Mouse (Mus musculus) ES-Bruce4 (cell line): ENCODE measurements around the gene Psmd5.

ENCODE experiments used
- CTCF ChIP-seq: IDR thresholded peaks from one replicate; pipeline ENCODE4 v1.8.1; 2011; ENCODE audit warnings: low read depth, low read length
- POLR2A ChIP-seq: IDR thresholded peaks from one replicate; pipeline ENCODE4 v1.8.1; 2011; ENCODE audit warnings: low read length; ENCODE audit not compliant: insufficient read depth

- TF ChIP-seq POLR2A: no peak
- TF ChIP-seq CTCF: no peak
These were observed 22.2 kb upstream of the Psmd5 start for GRCm38 (mm10) chr2:34896821-34897460.
